Mouse (Mus musculus) embryonic facial prominence, embryonic 15.5 days (tissue): Measurements from ENCODE around the gene Retn. TPM values are rescaled to one million over a fixed set of nuclear protein-coding genes. Genes with fewer than 3 reads are reported as not detected.

ENCODE experiments used
- ATAC-seq: fragments of 200-750 bp; cut with Nextera tagmentation; 2 replicates; pipeline ENCODE4 v1.8.0; 2017; ENCODE audit warnings: low read depth, moderate TSS enrichment; ENCODE audit not compliant: insufficient number of reproducible peaks, low FRiP score, low TSS enrichment
- H3K27ac ChIP-seq: fragments of 300-500 bp; sonication (generic); replicated peaks from 2 replicates; pipeline ENCODE4 v1.5.1; 2015; ENCODE audit warnings: mild to moderate bottlenecking, inconsistent platforms
- H3K27me3 ChIP-seq: fragments of 300-500 bp; sonication (generic); 2 replicates; pipeline ENCODE4 v1.6.1; 2015; ENCODE audit warnings: inconsistent platforms
- H3K36me3 ChIP-seq: fragments of 300-500 bp; sonication (generic); 2 replicates; pipeline ENCODE4 v1.6.1; 2015; ENCODE audit warnings: mild to moderate bottlenecking, inconsistent platforms
- H3K4me1 ChIP-seq: fragments of 300-500 bp; sonication (generic); 2 replicates; pipeline ENCODE4 v1.6.1; 2015; ENCODE audit warnings: inconsistent platforms
- H3K4me2 ChIP-seq: fragments of 300-500 bp; sonication (generic); replicated peaks from 2 replicates; pipeline ENCODE4 v1.6.1; 2015; ENCODE audit warnings: mild to moderate bottlenecking, inconsistent platforms
- H3K4me3 ChIP-seq: fragments of 300-500 bp; sonication (generic); replicated peaks from 2 replicates; pipeline ENCODE4 v1.5.1; 2015; ENCODE audit warnings: mild to moderate bottlenecking, inconsistent platforms
- H3K9ac ChIP-seq: fragments of 300-500 bp; sonication (generic); 2 replicates; pipeline ENCODE4 v1.6.1; 2015; ENCODE audit warnings: inconsistent platforms
- H3K9me3 ChIP-seq: fragments of 300-500 bp; sonication (generic); replicated peaks from 2 replicates; pipeline ENCODE4 v1.6.1; 2016; ENCODE audit warnings: inconsistent platforms
- WGBS: fragments of 180-500 bp; shearing (Covaris S2); methylation state at CpG from one replicate; pipeline ENCODE4 v1.1.7; 2015; 5-methylcytosine and 5-hydroxymethylcytosine counted together
- polyA plus RNA-seq: library from polyadenylated mRNA; unstranded; fragments of >200 nt; fragmentation: Nextera tagmentation; extraction: Ambion mirVana; gene quantifications from 2 replicates; pipeline ENCODE4 v1.2.1, GENCODE M21; 2015

Gene Retn
- polyA plus RNA-seq: not detected in 2 replicates

DNA sequence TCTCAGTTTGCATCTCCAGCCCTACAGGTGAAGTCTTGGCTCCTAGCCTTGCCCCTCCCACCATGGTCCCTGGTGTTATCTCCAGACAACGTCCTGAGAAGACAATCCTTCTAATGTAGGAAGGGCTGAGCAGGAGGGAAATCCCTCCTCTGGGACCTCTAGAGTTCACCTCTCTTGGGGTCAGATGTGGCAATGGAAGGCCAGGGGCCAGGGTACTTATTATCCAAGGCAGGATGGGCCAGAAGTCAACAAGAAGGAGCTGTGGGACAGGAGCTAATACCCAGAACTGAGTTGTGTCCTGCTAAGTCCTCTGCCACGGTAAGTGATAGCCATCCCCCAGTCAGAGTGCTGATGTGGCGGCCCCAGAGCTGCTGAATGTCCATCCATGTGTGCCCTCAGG lies at the start of gene Retn:
Gene Retn, plus strand, starts transcription at position 245 of the 400 bp plus-strand sequence.
- H3K9me3 ChIP-seq: no peaks in the 10 kb centered on the region
- no peaks in the 10 kb centered on the region for H3K36me3 ChIP-seq
- no peak within 1 kb of the TSS for H3K4me3 ChIP-seq
- no peak for ATAC-seq
- 73% methylated on average over 3 of the region's 3 CpGs for WGBS
- no peak within 1 kb of the TSS for H3K4me2 ChIP-seq
- H3K27ac ChIP-seq: no peak within 1 kb of the TSS
- H3K9ac ChIP-seq: no peak within 1 kb of the TSS
- no peaks in the 10 kb centered on the region for H3K27me3 ChIP-seq
- H3K4me1 ChIP-seq: no peaks in the 10 kb centered on the region

DNA sequence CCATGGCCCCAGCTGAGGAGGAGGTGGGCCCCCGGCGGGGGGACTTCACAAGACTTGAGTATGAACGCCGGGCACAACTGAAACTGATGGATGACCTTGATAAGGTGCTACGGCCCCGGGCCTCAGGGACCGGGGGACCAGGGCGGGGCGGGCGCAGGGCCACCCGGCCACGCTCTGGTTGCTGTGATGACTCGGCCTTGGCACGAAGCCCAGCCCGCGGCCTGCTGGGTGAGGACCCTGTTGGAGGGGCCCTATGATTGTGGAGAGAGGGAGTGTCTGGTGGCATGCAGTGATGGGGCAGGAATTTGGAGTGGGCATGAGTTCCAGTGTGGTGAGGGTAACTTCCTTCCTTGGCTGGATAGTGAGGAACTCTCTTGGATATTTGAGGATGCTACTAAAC lies 49.0 kb upstream of the Retn start:
- no peak for ATAC-seq
- Histone ChIP-seq H3K36me3 (peaks cover 58% of the 10 kb centered on the region), H3K4me3 (no peak overlapping the region), H3K27me3 (no peaks in the 10 kb centered on the region), H3K9ac (no peak overlapping the region), H3K9me3 (no peaks in the 10 kb centered on the region), H3K4me1 (peaks cover 8% of the 10 kb centered on the region; the same call in 1 of the 2 replicates), H3K27ac (0 out of 2 replicates have a peak overlapping the region, but pooled peaks have one; percentile 11), H3K4me2 (no peak overlapping the region)
- WGBS: 76% methylated on average over 16 of the region's 16 CpGs

DNA sequence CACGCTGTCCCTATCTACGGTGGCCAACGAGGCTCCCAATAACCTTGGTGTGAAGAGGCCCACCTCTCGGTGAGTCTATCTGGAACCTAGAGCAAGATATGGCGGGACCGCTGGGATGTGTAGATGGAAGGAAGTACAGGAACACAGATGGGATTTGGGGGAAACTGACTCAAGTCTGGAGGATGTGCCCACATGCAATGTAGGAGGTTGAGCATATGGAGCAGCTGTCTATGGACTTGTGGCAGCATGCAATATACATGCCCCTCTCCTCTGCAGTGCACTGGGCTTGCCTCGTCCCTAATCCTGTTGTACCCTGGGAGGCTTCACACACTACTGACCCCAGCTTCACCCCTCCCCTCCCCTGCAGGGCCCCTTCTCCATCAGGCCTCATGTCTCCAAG lies 47.7 kb upstream of the Retn start:
- no peak overlapping the region for H3K27ac ChIP-seq
- H3K4me3 ChIP-seq: no peak overlapping the region
- peaks cover 8% of the 10 kb centered on the region; the same call in 1 of the 2 replicates for H3K4me1 ChIP-seq
- no peak overlapping the region for H3K9ac ChIP-seq
- ATAC-seq: no peak
- H3K27me3 ChIP-seq: no peaks in the 10 kb centered on the region
- no peak overlapping the region for H3K4me2 ChIP-seq
- WGBS: 88% methylated on average over 7 of the region's 7 CpGs
- no peaks in the 10 kb centered on the region for H3K9me3 ChIP-seq
- peaks cover 62% of the 10 kb centered on the region for H3K36me3 ChIP-seq

DNA sequence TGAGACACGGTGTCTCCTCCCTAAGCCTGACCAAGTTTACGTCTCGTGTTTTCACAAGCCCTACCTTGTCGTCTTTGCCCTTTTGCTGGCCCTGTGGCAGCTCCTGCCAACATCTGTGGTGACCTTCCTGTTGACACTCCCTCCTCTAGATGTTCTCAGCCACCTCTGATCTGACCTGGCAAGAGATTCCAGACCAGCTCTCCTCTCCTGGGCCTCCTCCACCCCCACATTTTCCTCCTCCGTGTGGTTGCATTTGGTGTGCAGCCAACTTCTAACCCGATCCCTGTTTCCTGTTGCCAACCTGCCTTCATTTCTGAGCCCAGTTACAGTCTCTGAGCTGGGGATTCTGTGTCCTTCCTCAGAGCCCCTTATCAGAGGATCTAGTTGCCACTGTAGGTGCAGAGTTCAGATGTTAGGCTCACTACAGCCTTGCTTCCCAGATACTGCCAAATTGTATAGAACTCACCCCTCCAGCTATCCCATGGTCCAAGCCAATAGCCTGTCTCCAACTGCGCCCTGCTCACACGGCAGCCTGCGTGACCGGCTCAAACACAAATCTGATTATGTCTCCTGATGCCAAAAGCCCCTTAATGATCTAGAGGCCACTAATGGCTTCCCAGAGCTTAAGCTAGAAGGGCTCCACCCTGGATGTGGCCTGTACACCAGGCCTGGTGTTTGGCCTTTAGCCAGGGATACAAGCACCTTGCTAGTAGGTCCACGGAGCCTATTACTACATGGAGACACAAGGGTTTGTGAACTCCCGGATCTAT lies 46.3 kb upstream of the Retn start:
- no peaks in the 10 kb centered on the region for H3K9me3 ChIP-seq
- H3K4me1 ChIP-seq: peaks cover 8% of the 10 kb centered on the region; the same call in 1 of the 2 replicates
- H3K4me3 ChIP-seq: no peak overlapping the region
- H3K9ac ChIP-seq: no peak overlapping the region
- peak overlapping the region; percentile 48 for H3K27ac ChIP-seq
- ATAC-seq: no peak
- H3K27me3 ChIP-seq: no peaks in the 10 kb centered on the region
- WGBS: 71% methylated on average over 12 of the region's 12 CpGs
- H3K4me2 ChIP-seq: no peak overlapping the region
- peaks cover 70% of the 10 kb centered on the region for H3K36me3 ChIP-seq

DNA sequence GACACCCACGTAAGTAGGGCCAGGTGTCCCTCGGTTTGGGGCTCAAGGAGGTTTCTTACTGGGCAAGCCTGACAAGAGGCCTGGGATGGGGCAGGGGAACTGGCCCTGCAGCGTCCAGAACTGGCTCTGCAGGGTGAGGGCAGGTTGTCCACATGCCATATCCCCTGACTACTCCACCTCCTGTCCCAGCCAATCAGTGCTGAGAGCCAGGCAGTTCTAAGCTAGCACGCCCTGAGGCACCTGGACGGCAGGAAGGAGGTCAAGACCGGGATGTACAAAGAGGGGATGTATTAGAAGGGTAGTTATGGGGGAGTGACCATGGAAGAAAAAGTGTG lies 45.8 kb upstream of the Retn start:
- H3K9ac ChIP-seq: no peak overlapping the region
- H3K4me1 ChIP-seq: peaks cover 8% of the 10 kb centered on the region; the same call in 1 of the 2 replicates
- peaks cover 73% of the 10 kb centered on the region for H3K36me3 ChIP-seq
- H3K4me3 ChIP-seq: no peak overlapping the region
- 56% methylated on average over 6 of the region's 6 CpGs for WGBS
- no peak overlapping the region for H3K4me2 ChIP-seq
- no peaks in the 10 kb centered on the region for H3K27me3 ChIP-seq
- H3K9me3 ChIP-seq: no peaks in the 10 kb centered on the region
- 0 out of 2 replicates have a peak overlapping the region, but pooled peaks have one; percentile 48 for H3K27ac ChIP-seq
- ATAC-seq: peak; percentile 11; the same call in 1 of the 2 replicates

DNA sequence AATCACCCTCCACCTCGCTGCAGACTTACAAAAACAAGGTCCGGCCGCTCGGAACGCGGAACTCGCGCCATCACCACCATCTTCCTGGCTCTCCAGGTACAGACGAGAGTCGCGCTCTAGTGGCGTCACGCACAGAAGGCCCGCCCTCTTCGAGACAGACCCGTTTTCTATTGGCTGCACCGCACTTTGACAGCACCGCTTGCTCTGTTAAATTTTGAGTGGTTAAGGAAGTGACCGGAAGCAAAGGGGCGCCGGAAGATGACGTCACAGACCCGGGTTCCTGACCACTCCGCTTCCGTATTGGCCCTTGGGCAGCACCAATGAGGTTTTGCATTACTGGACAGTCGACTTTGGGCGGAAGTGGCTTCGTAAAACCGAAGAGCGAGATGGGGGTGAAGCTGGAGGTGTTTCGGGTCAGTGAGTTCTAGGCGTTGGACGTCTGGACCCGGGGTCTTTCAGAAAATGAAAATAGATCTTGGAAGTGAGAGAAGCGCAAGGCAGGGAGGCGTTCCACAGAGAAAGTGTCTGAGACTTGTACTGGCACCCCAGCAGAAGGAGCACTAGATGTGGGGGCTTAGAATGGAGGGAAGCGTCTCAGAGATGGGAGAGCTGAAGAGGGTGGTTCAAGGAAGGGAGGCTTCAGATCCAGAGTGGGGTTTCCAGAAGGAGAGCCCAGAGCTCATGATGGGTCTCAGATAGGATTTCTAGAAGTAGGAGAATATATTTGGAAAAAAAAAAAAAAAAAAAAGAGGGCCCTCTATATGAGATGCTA lies 34.2 kb upstream of the Retn start, which contains the start of the genes Xab2 and Pet100:
Gene Xab2, minus strand, starts transcription at position 118 of the 772 bp plus-strand sequence.
Gene Pet100, plus strand, starts transcription at position 350 of the 772 bp plus-strand sequence.
- Histone ChIP-seq H3K4me2 (peak within 1 kb of the TSS; percentile 81), H3K9me3 (no peaks in the 10 kb centered on the region), H3K9ac (peak within 1 kb of the TSS; percentile 69), H3K4me3 (peak within 1 kb of the TSS; percentile 72), H3K27ac (no peak within 1 kb of the TSS), H3K4me1 (peaks cover 19% of the 10 kb centered on the region), H3K27me3 (no peaks in the 10 kb centered on the region), H3K36me3 (peaks cover 17% of the 10 kb centered on the region)
- ATAC-seq: peak; percentile 97
- under 1% methylated on average over 37 of the region's 37 CpGs for WGBS

DNA sequence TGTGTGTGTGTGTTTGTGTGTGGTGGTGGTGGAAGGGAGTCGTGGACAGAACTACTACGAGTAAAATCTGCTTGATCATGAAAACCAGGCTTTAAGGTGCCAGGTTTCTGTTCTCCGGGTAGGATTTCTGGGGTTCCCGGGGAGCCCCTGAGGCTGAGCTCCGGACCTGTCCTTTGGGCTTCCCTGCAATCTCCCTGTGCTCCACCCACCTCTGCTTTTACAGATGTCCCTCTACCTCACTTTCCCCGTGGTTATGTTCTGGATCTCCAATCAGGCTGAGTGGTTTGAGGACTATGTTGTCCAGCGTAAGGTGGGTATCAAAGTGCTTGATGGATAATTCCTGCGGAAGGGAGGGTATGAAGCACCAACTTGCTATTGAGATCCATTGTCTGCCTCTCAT lies 33.5 kb upstream of the Retn start:
- Histone ChIP-seq H3K27me3 (no peaks in the 10 kb centered on the region), H3K4me3 (peak overlapping the region; percentile 72), H3K4me1 (peaks cover 19% of the 10 kb centered on the region), H3K9ac (no peak overlapping the region; the same call in 1 of the 2 replicates), H3K27ac (no peak overlapping the region), H3K9me3 (no peaks in the 10 kb centered on the region), H3K4me2 (peak overlapping the region; percentile 81), H3K36me3 (peaks cover 11% of the 10 kb centered on the region)
- ATAC-seq: no peak
- WGBS: 64% methylated on average over 8 of the region's 8 CpGs

DNA sequence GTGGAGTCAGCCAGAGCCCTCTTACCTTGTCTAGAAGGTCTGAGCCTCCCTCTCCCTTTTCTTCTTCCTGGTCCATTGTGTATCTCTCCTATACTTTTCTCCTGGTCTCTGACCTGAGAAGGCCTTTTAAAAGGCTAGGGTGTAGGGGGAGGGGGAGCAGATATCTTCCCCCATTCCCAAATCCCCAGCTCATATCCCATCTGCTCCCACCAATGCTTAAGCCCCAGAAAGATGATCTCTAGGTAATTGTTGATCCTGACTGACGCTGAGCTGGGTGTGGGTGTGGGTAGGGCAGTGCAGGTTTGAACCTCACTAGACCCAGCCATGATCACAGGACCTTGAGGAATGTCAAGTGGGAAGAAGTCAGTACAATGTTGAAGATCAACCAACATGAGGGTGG lies 30.1 kb upstream of the Retn start, which contains the start of gene Pcp2:
Gene Pcp2, minus strand, starts transcription at position 101 of the 400 bp plus-strand sequence.
- Histone ChIP-seq H3K9me3 (no peaks in the 10 kb centered on the region), H3K36me3 (no peaks in the 10 kb centered on the region), H3K4me2 (no peak within 1 kb of the TSS), H3K4me3 (no peak within 1 kb of the TSS), H3K9ac (no peak within 1 kb of the TSS), H3K27ac (no peak within 1 kb of the TSS), H3K27me3 (peaks cover 9% of the 10 kb centered on the region), H3K4me1 (peaks cover 8% of the 10 kb centered on the region)
- 47% methylated on average over 1 of the region's 1 CpGs for WGBS
- ATAC-seq: no peak

DNA sequence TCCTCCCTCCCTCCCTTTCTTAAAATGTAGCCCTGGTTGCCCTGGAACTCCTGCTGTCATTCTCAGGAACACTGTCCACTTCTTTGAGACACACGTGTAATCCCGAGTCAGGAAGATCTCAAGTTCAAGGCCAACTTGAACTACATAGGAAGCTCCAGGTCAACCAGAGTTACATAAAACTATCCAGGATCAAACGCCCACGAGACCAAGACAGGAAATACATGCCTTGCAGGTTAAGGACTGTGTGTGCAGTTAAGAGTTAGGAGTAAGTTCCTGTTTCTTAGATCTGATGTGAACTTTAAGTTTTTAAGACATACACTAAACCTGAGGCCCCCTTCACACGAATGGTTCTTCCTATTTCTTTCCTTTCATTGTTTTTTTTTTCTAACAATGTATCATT lies 28.6 kb upstream of the Retn start:
- Histone ChIP-seq H3K9me3 (no peaks in the 10 kb centered on the region), H3K4me3 (no peak overlapping the region), H3K4me2 (no peak overlapping the region), H3K9ac (no peak overlapping the region), H3K36me3 (no peaks in the 10 kb centered on the region), H3K27me3 (peaks cover 10% of the 10 kb centered on the region), H3K27ac (no peak overlapping the region), H3K4me1 (peaks cover 15% of the 10 kb centered on the region)
- WGBS: 53% methylated on average over 5 of the region's 5 CpGs
- ATAC-seq: no peak

DNA sequence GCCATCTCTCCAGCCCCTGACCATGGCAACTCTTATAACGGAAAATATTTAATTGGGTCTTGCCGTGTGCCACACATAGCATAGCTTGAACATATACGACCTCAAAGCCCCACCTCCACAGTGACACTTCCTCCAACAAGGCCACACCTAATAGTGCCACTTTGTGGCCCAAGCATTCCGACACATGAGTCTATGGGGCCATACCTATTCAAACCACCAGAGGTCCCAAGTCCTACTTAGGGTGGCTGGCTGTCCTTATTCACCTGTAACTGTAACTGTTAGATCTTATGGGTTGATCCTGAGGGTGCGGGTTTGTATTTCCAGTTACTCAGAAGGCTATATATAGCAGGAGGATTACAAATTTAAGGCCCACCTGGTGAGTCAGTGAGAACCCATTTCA lies 27.6 kb upstream of the Retn start:
- no peak for ATAC-seq
- peaks cover 10% of the 10 kb centered on the region for H3K27me3 ChIP-seq
- WGBS: 24% methylated on average over 5 of the region's 5 CpGs
- H3K4me1 ChIP-seq: peaks cover 10% of the 10 kb centered on the region
- H3K27ac ChIP-seq: no peak overlapping the region
- H3K9me3 ChIP-seq: no peaks in the 10 kb centered on the region
- no peak overlapping the region for H3K4me3 ChIP-seq
- no peak overlapping the region for H3K9ac ChIP-seq
- H3K36me3 ChIP-seq: no peaks in the 10 kb centered on the region
- no peak overlapping the region for H3K4me2 ChIP-seq
